Mouse (Mus musculus) olfactory bulb, adult 2 months (tissue): ENCODE measurements around the gene Gm9945. TPM values are rescaled to one million over a fixed set of nuclear protein-coding genes. Genes with fewer than 3 reads are reported as not detected.

Source experiments
- H3K27ac ChIP-seq: fragments of 200-500 bp; 2 replicates; pipeline ENCODE4 v1.5.1; 2012; ENCODE audit warnings: low read depth, low read length; ENCODE audit not compliant: insufficient read depth
- H3K4me1 ChIP-seq: fragments of 200-500 bp; 2 replicates; pipeline ENCODE4 v1.6.1; 2012; ENCODE audit warnings: low read length; ENCODE audit not compliant: control insufficient read depth, insufficient read depth
- H3K4me3 ChIP-seq: fragments of 200-500 bp; 2 replicates; pipeline ENCODE4 v1.5.1; 2012; ENCODE audit warnings: mild to moderate bottlenecking, low read depth, low read length, moderate library complexity; ENCODE audit not compliant: insufficient read depth
- CTCF ChIP-seq: fragments of 200-500 bp; IDR thresholded peaks from 2 replicates; pipeline ENCODE4 v1.5.1; 2012; ENCODE audit warnings: low read depth, mild to moderate bottlenecking, low read length, moderate library complexity; ENCODE audit not compliant: insufficient read depth
- POLR2A ChIP-seq: fragments of 200-500 bp; IDR thresholded peaks from 2 replicates; pipeline ENCODE4 v1.6.1; 2012; ENCODE audit warnings: mild to moderate bottlenecking, low read depth, low read length, moderate library complexity; ENCODE audit not compliant: insufficient read depth
- WGBS: fragments of 180-500 bp; shearing (Covaris S2); methylation state at CpG from one replicate; pipeline ENCODE4 v1.1.7; 2018; 5-methylcytosine and 5-hydroxymethylcytosine counted together
- polyA plus RNA-seq: library from polyadenylated mRNA; stranded (reverse); fragments of >200 nt; gene quantifications from 2 replicates; pipeline ENCODE4 v1.2.4, GENCODE M21; 2012; ENCODE audit warnings: low replicate concordance; ENCODE audit not compliant: missing spikeins, insufficient read depth, insufficient read length

Gm9945 gene
- polyA plus RNA-seq, 1 experiment = not detected

GRCm38 (mm10) chr11:53472709-53473108 lies 7.3 kb upstream of the Gm9945 start:
- Histone ChIP-seq H3K27ac (no peak overlapping the region), H3K4me3 (no peak overlapping the region), H3K4me1 (peaks cover 17% of the 10 kb centered on the region)
- 87% methylated on average over 3 of the region's 3 CpGs for WGBS
- TF ChIP-seq POLR2A = no peak
- no peak for TF ChIP-seq CTCF

GRCm38 (mm10) chr11:53475620-53476019 lies 4.3 kb upstream of the Gm9945 start:
- Histone ChIP-seq H3K4me3 (no peak overlapping the region), H3K27ac (no peak overlapping the region), H3K4me1 (peaks cover 25% of the 10 kb centered on the region)
- no peak for TF ChIP-seq POLR2A
- no peak for TF ChIP-seq CTCF
- WGBS = 37% methylated on average over 8 of the region's 8 CpGs

GRCm38 (mm10) chr11:53477833-53478232 lies 2.1 kb upstream of the Gm9945 start:
- 80% methylated on average over 7 of the region's 7 CpGs for WGBS
- H3K4me1 ChIP-seq = peaks cover 19% of the 10 kb centered on the region
- no peak overlapping the region for H3K27ac ChIP-seq
- TF ChIP-seq POLR2A (no peak), CTCF (no peak)
- 0 out of 2 replicates have a peak overlapping the region, but pooled peaks have one; percentile 57 for H3K4me3 ChIP-seq

GRCm38 (mm10) chr11:53478383-53479170 lies 1.4 kb upstream of the Gm9945 start:
- TF ChIP-seq CTCF (no peak), POLR2A (no peak)
- H3K4me3 ChIP-seq = peak overlapping the region; percentile 57
- WGBS = 12% methylated on average over 79 of the region's 79 CpGs
- H3K4me1 ChIP-seq = peaks cover 19% of the 10 kb centered on the region
- no peak overlapping the region for H3K27ac ChIP-seq

DNA sequence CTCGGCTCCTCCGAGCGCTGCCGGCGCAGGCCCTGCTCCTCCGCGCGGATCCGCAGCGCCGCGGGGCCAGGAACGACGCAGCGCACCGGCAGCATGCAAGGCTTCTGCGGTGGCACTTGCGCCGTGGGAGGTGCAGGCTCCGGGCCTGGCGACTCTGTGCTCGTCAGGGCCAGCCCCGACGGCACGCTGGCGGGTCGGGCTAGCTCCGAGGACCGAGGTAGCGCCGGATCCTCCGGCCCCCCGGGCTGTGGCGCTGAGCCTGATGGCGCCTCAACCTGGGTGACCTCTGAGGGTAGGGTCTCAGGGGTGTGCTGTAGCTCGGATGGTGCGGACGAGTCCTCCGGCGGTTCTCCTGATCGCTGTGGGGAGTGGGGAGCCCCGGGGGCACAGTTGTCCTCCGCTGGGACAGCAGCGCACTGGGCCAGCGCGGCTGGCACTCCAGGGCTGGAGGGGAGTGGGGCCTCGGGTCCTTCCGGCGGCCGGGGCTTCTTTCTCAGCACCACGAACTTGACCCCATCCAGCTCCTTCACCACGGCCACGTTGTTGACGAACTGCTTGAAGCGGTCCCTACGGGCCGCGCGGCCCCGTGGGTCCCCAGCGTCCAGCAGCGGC lies 689 bp upstream of the Gm9945 start:
- no peak for TF ChIP-seq CTCF
- TF ChIP-seq POLR2A = no peak
- H3K4me3 ChIP-seq = peak overlapping the region; percentile 57
- 1% methylated on average over 62 of the region's 62 CpGs for WGBS
- peaks cover 19% of the 10 kb centered on the region for H3K4me1 ChIP-seq
- H3K27ac ChIP-seq = 0 out of 2 replicates have a peak overlapping the region, but pooled peaks have one; percentile 0

- no peak overlapping the region for H3K27ac ChIP-seq
- H3K4me1 ChIP-seq = peaks cover 15% of the 10 kb centered on the region
- TF ChIP-seq POLR2A = no peak
- no peak for TF ChIP-seq CTCF
- H3K4me3 ChIP-seq = no peak overlapping the region
- WGBS = 91% methylated on average over 4 of the region's 4 CpGs
Measured at GRCm38 (mm10) chr11:53481088-53481730, 1.2 kb downstream of the Gm9945 start.

GRCm38 (mm10) chr11:53483159-53483891 lies 3.4 kb downstream of the Gm9945 start:
- 74% methylated on average over 9 of the region's 9 CpGs for WGBS
- H3K4me1 ChIP-seq = peaks cover 20% of the 10 kb centered on the region
- no peak overlapping the region for H3K27ac ChIP-seq
- no peak overlapping the region for H3K4me3 ChIP-seq
- TF ChIP-seq POLR2A (no peak), CTCF (no peak)

DNA sequence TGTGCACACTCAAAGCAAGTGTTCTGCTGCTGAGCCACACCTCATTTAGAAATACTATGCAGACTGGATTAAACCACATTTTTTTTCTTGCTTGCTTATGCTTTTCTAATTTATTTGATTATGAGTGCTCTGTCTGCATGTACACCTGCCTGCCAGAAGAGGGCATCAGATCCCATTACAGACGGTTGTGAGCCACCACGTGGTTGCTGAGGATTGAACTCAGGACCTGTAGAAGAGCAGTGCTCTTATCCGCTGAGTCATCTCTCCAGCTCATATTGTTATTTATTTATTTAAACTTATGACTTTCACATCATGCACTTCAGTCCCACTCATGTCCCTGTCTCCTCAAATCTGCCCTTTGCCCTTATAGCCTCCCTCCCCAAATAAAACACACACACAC lies 5.8 kb downstream of the Gm9945 start:
- WGBS = 66% methylated on average over 3 of the region's 3 CpGs
- no peak for TF ChIP-seq POLR2A
- no peak for TF ChIP-seq CTCF
- Histone ChIP-seq H3K4me1 (peaks cover 9% of the 10 kb centered on the region; the same call in 1 of the 2 replicates), H3K27ac (no peak overlapping the region), H3K4me3 (no peak overlapping the region)
